Mouse (Mus musculus) cerebellum, postnatal 25 days (tissue): ENCODE measurements at regions not wholly inside any gene's neighbourhood (a gene's known extent, or its start where the extent isn't known, plus 50 kb on each side); places are given as distances from the start of the nearest gene placed in this dataset.

Experiments
- DNase-seq, 2 experiments: peaks; one replicate each; pipeline ENCODE4 v3.0.0; 2021; ENCODE audit warnings: mixed read lengths in 2 of 2

- DNase-seq: no peak
Measured at GRCm38 (mm10) chr2:116979561-116980391, 101.3 kb downstream of the Tmco5 start.

- no peak for DNase-seq
Measured at GRCm38 (mm10) chr2:116980692-116981091, 102.2 kb downstream of the Tmco5 start.

- DNase-seq: no peak
Measured at GRCm38 (mm10) chr2:116983351-116983750, 104.9 kb downstream of the Tmco5 start.

GRCm38 (mm10) chr2:116983821-116984351 lies 105.4 kb downstream of the Tmco5 start:
- no peak for DNase-seq

GRCm38 (mm10) chr2:116984597-116984996 lies 106.1 kb downstream of the Tmco5 start:
- no peak for DNase-seq

- no peak for DNase-seq
Measured at GRCm38 (mm10) chr2:116985549-116985948, 107.1 kb downstream of the Tmco5 start.

GRCm38 (mm10) chr2:116988953-116989674 lies 110.6 kb downstream of the Tmco5 start:
- DNase-seq: no peak

GRCm38 (mm10) chr2:116990106-116990505 lies 111.6 kb downstream of the Tmco5 start:
- DNase-seq: no peak

GRCm38 (mm10) chr2:116991561-116992042 lies 113.1 kb downstream of the Tmco5 start:
- DNase-seq: no peak

GRCm38 (mm10) chr2:116993724-116994123 lies 115.2 kb downstream of the Tmco5 start:
- DNase-seq: no peak

GRCm38 (mm10) chr2:116996302-116996701 lies 117.8 kb downstream of the Tmco5 start:
- DNase-seq: no peak

- DNase-seq: no peak
Measured at GRCm38 (mm10) chr2:116998822-116999221, 120.3 kb downstream of the Tmco5 start.

GRCm38 (mm10) chr2:116999592-116999991 lies 121.1 kb downstream of the Tmco5 start:
- DNase-seq: no peak

GRCm38 (mm10) chr2:117003976-117004375 lies 117.2 kb upstream of the Spred1 start:
- no peak for DNase-seq

GRCm38 (mm10) chr2:117006846-117007245 lies 114.3 kb upstream of the Spred1 start:
- no peak for DNase-seq

- no peak for DNase-seq
Measured at GRCm38 (mm10) chr2:117008922-117009321, 112.3 kb upstream of the Spred1 start.

GRCm38 (mm10) chr2:117010001-117010400 lies 111.2 kb upstream of the Spred1 start:
- DNase-seq: no peak

- DNase-seq: no peak
Measured at GRCm38 (mm10) chr2:117010942-117011341, 110.2 kb upstream of the Spred1 start.

- no peak for DNase-seq
Measured at GRCm38 (mm10) chr2:117017921-117018651, 103.1 kb upstream of the Spred1 start.

GRCm38 (mm10) chr2:117018917-117019538 lies 102.1 kb upstream of the Spred1 start:
- no peak for DNase-seq

- DNase-seq: no peak
Measured at GRCm38 (mm10) chr2:117019552-117019951, 101.6 kb upstream of the Spred1 start.

- DNase-seq: no peak
Measured at GRCm38 (mm10) chr2:117021787-117022186, 99.4 kb upstream of the Spred1 start.
